Mouse (Mus musculus) gastrocnemius, adult 8-10 months (tissue): ENCODE measurements at regions not wholly inside any gene's neighbourhood (a gene's known extent, or its start where the extent isn't known, plus 50 kb on each side); places are given as distances from the start of the nearest gene placed in this dataset. TPM values are rescaled to one million over a fixed set of nuclear protein-coding genes. Genes with fewer than 3 reads are reported as not detected.
"Not testable (repeated sequence)": the region's sequence is repeated elsewhere in the genome, so short reads cannot be mapped to it uniquely, and the experiment has no call there.

Experiments
- DNase-seq, 2 experiments: peaks; one replicate each; pipeline ENCODE4 v3.0.0; 2022; ENCODE audit warnings: low spot score in 2 of 2
- microRNA-seq: library from miRNA; unstranded; fragments of <30 nt; microRNA quantifications from one replicate; pipeline ENCODE4 v1.2.0, GENCODE M21; 2022

DNA sequence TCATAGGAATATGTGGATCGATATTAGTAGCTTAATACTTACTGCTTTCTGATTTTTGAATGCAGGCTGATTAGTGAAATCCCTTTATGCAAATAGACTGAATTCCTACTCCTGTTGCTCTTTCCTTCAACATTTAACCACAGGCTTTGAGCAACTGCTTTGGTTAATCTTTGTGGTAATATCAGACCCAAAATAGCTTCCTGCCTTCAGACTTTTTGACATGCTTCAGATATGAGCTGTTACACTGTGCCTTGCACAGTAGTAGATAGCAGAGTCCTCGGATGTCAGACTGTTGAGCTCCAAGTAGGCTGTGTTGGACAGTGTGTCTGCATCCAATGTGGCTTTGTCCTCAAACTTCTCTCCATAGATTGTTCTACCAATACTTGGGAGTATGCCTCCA lies 1020.6 kb downstream of the Adam6a start:
- no peak for DNase-seq

DNA sequence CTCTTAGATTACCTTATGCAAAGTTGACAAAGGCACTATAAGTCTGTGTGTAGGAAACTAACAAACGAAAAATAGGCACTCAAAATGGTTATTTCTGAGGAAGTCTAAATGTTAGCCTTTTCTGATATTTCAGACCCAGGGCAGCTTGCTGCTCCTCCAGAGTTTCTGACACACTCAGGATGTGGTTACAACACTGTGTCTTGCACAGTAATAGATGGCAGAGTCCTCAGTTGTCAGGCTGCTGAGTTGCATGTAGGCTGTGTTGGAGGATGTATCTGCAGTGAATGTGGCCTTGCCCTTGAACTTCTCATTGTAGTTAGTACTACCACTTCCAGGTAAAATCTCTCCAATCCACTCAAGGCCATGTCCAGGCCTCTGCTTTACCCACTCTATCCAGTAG lies 1039.7 kb downstream of the Adam6a start:
- DNase-seq, result no peak

DNA sequence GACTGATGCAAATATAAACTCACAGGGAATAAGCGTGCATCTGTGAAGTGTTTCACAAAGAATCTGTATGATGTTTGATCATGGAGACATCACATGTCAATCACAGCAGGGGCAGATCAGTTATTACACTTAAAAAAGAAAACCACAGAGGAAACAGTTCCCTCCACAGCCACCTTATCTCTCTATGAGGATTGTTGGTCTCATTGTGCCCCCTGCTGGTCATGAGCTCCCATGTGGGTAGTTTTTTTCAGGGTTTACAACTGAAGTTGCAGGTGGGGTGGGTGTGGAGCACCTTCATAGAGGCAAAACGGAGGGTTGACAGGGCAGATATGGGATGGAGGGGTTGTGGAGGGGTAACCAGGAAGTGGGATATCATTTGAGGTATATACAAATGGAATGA lies 1043.5 kb downstream of the Adam6a start:
- DNase-seq, result no peak

DNA sequence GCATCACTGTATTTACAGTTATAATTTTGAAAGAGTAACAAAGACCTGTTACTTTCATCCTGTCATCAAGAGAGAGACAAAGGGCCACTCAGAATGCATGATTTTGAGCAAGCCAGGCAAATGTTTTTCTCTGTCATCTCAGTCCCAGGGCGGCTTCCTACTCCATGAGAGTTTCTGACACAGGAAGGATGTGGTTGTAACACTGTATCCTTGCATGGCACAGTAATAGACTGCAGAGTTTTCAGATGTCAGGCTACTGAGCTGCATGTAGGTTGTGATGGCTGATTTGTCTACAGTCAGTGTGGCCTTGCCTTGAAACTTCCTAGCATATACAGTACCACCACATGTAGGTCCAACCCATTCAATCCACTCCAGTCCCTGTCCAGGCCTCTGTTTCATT lies 1054.0 kb downstream of the Adam6a start:
- no peak for DNase-seq

DNA sequence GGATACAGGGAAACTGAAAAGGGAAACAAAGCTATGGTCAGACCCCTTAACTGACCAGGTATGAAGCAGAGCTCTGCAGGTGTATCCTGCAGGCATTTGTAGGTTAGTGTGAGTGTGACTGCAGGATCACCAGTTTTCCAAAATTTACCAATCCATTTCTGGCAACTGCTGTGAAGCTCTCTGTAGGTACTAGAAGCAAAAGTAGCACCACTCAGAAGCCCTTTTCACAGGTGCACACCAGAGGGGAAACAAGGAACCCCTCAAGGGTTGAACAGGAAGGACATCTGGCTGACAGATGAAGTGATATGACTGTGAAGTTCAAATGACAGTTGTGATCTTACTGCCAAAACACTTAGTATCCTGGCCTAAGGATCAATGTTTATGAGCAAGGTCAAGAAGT lies 1065.5 kb downstream of the Adam6a start:
- DNase-seq, result no peak

DNA sequence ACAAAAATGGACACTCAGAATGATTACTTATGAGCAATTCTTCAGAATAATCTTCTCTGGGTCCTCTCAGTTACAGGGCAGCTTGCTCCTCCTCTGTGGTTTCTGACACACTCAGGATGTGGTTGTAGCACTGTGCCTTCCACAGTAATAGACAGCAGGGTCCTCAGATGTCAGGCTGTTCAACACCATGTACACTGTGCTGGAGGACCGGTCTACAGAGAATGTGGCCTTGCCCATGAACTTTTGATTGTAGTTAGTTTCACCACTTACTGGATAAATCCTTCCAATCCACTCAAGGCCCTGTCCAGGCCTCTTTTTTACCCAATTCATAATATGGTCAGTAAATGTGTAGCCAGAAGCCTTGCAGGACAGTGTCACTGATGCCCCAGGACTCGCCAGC lies 1068.4 kb downstream of the Adam6a start:
- no peak for DNase-seq

DNA sequence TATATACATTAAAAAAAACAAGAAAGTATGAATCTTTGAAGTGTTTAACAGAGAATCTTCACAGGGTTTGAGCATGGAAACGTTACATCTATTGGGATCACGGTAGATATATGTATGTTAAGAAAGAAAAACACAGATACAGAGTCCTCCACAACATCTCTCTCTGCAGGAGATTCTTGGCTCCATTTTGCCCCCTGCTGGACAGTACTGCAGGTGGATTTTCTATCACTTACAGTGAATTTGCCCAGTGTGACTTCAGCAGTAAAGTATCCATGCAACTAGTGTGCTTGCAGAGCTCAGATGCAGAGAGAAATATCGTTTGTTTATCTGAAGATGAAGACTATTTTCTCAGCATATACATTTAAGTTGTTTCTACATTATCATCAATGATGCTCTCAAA lies 1071.5 kb downstream of the Adam6a start:
- DNase-seq, result no peak

DNA sequence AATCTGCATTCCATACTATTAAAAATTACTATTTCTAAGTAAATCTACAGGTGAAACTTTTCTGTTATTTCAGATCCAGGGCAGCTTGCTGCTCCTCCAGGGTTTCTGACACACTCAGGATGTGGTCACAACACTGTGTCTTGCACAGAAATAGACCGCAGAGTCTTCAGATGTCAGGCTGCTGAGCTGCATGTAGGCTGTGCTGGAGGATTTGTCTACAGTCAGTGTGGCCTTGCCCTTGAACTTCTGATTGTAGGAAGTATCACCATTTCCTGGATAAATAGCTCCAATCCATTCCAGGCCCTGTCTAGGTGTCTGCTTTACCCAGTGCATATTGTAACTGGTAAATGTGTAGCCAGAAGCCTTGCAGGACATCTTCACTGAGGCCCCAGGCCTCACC lies 1072.0 kb downstream of the Adam6a start:
- DNase-seq, result no peak

DNA sequence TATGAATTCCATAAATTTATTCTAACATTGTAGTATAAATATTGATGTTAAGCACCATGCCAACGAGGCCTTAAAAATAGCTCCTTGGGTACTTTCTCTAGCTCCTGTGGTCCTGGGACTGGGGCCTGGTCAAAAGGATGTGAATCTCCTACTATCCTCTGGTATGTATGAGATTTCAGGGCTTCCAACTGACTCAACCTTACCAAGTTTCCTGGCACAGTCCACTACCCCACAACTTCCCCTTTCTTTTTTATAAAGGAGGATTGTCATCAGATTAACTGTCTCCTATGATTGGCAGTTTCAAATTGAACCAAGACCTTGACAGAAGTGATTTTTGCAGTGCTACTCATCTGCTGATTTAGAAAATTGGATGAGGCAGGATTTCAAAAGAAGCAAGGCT lies 1097.4 kb downstream of the Adam6a start:
- DNase-seq, result no peak

DNA sequence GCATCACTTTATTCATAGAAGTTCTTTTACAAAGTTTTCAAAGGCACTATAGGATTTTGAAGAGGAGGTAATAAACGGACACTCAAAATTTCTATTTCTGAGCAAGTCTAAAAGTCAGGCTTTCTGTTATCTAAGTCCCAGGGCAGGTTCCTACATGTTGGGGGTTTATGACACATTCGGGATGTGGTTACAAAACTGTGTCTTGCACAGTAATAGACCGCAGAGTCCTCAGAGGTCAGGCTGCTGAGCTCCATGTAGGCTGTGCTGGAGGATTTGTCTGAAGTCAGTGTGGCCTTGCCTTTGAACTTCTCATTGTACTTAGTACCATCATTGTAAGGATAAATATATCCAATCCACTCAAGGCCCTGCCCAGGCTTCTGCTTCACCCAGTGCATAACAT lies 1102.7 kb downstream of the Adam6a start:
- no peak for DNase-seq

DNA sequence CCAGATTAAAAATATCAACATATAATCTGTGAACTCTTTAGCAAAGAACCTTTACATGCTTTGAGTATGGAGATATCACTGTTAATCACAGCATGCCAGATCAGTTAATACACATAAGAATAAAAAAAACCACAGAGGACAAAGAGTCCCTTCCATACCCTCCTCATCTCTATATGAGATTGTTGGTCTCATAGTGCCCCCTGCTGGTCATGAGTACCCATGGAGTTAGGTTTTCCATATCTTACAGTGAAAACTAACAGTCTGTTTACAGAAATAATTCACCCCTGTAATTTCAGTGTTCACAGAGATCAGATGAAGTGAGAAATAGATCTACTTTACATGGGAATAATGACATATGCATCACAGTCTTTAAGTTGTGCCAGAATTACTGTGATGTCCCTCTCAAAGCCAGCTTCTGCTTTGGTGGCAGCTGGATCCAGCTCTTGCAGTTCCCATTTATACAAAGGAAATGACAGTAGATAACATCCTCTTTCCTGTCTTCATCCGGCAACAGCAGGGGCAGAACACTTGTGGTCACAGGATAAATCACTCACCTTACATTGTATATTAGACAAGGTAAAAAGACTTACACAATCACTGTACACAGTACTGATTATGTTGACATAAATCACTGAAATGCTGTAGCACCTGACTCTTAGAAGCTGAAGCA lies 1106.9 kb downstream of the Adam6a start:
- not testable (repeated sequence) for DNase-seq

DNA sequence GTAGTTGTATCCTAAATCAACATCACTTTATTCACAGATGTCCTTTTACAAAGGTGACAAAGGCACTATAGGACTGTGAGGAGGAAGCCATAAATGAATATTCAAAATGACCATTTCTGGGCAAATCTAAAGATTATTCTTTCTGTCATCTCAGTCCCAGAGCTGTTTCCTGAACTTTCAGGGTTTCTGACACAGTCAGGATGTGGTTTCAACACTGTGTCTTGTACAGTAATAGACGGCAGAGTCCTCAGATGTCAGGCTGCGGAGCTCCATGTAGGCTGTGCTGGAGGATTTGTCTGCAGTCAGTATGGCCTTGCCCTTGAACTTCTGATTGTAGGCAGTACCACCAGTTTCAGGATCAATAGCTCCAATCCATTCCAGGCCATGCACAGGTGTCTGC lies 1113.4 kb downstream of the Adam6a start:
- not testable (repeated sequence) for DNase-seq

Small RNA genes lying in the stretch of these regions (microRNA-seq; reads per million reads assigned to microRNA genes)
- gene Mir7094-1 (not detected), gene Mir7094-2 (not detected)
